8 mouse cellular contexts compared by ENCODE assay signal in the genomic region with DNA sequence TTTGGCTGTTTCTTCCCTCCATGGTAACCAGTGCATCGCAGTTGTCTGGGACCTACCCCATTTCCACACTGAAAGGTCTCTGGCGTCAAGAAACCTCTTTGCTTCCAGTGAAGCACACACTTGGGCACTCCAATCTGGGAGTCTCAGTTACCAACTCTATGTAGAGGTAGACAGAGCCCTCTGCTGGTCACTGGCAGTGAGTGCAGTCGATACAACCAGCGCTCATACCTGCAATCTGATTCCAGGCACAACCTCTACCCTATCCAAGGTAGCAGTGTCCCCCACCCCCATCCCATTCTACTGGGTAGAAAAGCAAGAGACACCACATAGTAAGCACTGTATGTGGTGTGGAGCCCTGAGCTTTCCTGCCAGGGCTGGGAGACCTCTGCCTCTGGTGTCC. TPM values are rescaled to one million over a fixed set of nuclear protein-coding genes. Genes with fewer than 3 reads are reported as not detected.
A peak's percentile ranks its signal among the peaks of the same experiment; 100 is the strongest.
DNase-seq lines count a peak whose midpoint lies in the region; ATAC-seq lines count a peak whose summit lies in the region.
"Had no signal": no experiment of that assay in that cellular context is flagged by ENCODE, and none has a peak within 500 bp of the region (broad histone marks: within the 10 kb centered on the region; RNA-seq: fewer than 3 reads in every experiment).

No protein-coding gene starts in this region.

- no peak overlapping the region for H3K9ac ChIP-seq in forebrain, embryonic 14.5 days (ENCODE audit: low read length)
- H3K9ac ChIP-seq in hindbrain, embryonic 13.5 days: no peak overlapping the region
- H3K9ac ChIP-seq: limb, embryonic 15.5 days had no signal

- H3K4me1 ChIP-seq in forebrain, embryonic 14.5 days (ENCODE audit: control insufficient read depth, insufficient read depth, low read length): peaks cover 9% of the 10 kb centered on the region
- H3K4me1 ChIP-seq in hindbrain, embryonic 13.5 days (replicated peaks): peaks cover 18% of the 10 kb centered on the region

- WGBS in forebrain, embryonic 14.5 days: 7% methylated on average over 4 of the region's 4 CpGs
- 9% methylated on average over 4 of the region's 4 CpGs for WGBS in hindbrain, embryonic 13.5 days

- H3K36me3 ChIP-seq in forebrain, embryonic 14.5 days (ENCODE audit: control insufficient read depth, insufficient read depth, low read length): no peaks in the 10 kb centered on the region
- no peaks in the 10 kb centered on the region for H3K36me3 ChIP-seq in hindbrain, embryonic 13.5 days
- H3K36me3 ChIP-seq: limb, embryonic 15.5 days had no signal

- H3K4me3 ChIP-seq in forebrain, embryonic 14.5 days (ENCODE audit: low read depth, low read length): no peak overlapping the region
- no peak overlapping the region for H3K4me3 ChIP-seq in hindbrain, embryonic 13.5 days
- H3K4me3 ChIP-seq: limb, embryonic 15.5 days had no signal

- DNase-seq in NIH3T3 (ENCODE audit: low read depth): peak; percentile 80
- DNase-seq in c-Kit-positive CD71-positive TER-119-negative erythroid progenitor cells, embryonic 14.5 days (ENCODE audit: low read depth): peak; percentile 43
- peak; percentile 90 for DNase-seq in forebrain, embryonic 14.5 days (ENCODE audit: low spot score)
- peak; percentile 44 to 65 for DNase-seq in layer of hippocampus, postnatal 25 days (ENCODE audit: extremely low spot score in 1 of 2, low spot score in 1 of 2)
- DNase-seq in lung, postnatal 14 days: peak; percentile 76
- peak; percentile 61 for DNase-seq in right cerebral cortex, adult 18-20 months

- H3K4me2 ChIP-seq in forebrain, embryonic 14.5 days (ENCODE audit: low read length): no peak overlapping the region
- H3K4me2 ChIP-seq in hindbrain, embryonic 13.5 days: no peak overlapping the region
- H3K4me2 ChIP-seq: limb, embryonic 15.5 days had no signal

- no peak overlapping the region for H3K27ac ChIP-seq in forebrain, embryonic 14.5 days (ENCODE audit: low read depth, low read length)
- no peak overlapping the region for H3K27ac ChIP-seq in hindbrain, embryonic 13.5 days
- H3K27ac ChIP-seq: limb, embryonic 15.5 days had no signal

- no peaks in the 10 kb centered on the region for H3K9me3 ChIP-seq in forebrain, embryonic 14.5 days (replicated peaks; ENCODE audit: control insufficient read depth, low read length)
- H3K9me3 ChIP-seq in hindbrain, embryonic 13.5 days: no peaks in the 10 kb centered on the region
- H3K9me3 ChIP-seq: limb, embryonic 15.5 days had no signal

- ATAC-seq in forebrain, embryonic 14.5 days: peak; percentile 71
- ATAC-seq in hindbrain, embryonic 13.5 days (ENCODE audit: low FRiP score): 0 out of 2 replicates have a peak, but pooled peaks have one; percentile 25

- no peaks in the 10 kb centered on the region for H3K27me3 ChIP-seq in forebrain, embryonic 14.5 days (replicated peaks; ENCODE audit: control insufficient read depth, insufficient read depth, low read length)
- 0 out of 2 replicates have a peak, but pooled peaks cover 11% of the 10 kb centered on the region for H3K27me3 ChIP-seq in hindbrain, embryonic 13.5 days

RNA-seq across cellular contexts. Expression of a gene that starts 3.7 kb away (rescaled TPM):
- polyA plus RNA-seq in forebrain, embryonic 14.5 days (2014; fragmentation: Nextera tagmentation; extraction: Ambion mirVana): 0.27 and 0.39 TPM in 2 replicates
- 0.19 and 0.22 TPM in 2 replicates for polyA plus RNA-seq in hindbrain, embryonic 13.5 days (2015; fragmentation: Nextera tagmentation; extraction: Ambion mirVana)
- total RNA-seq in layer of hippocampus, postnatal 25 days (2021): 1 to 10 TPM; 1.1 to 1.8 TPM

RNA-seq across cellular contexts. Expression of a gene that starts 52.7 kb away (rescaled TPM):
- polyA plus RNA-seq in forebrain, embryonic 14.5 days (2014; fragmentation: Nextera tagmentation; extraction: Ambion mirVana): 16.4 and 20.4 TPM in 2 replicates
- 17.7 and 24.5 TPM in 2 replicates for polyA plus RNA-seq in hindbrain, embryonic 13.5 days (2015; fragmentation: Nextera tagmentation; extraction: Ambion mirVana)
- 10 to 100 TPM; 14.4 to 17.3 TPM for total RNA-seq in layer of hippocampus, postnatal 25 days (2021)

RNA-seq across cellular contexts. Expression of a gene that starts 53.0 kb away (rescaled TPM):
- 81.5 and 93.3 TPM in 2 replicates for polyA plus RNA-seq in forebrain, embryonic 14.5 days (2014; fragmentation: Nextera tagmentation; extraction: Ambion mirVana)
- 72.1 and 80.2 TPM in 2 replicates for polyA plus RNA-seq in hindbrain, embryonic 13.5 days (2015; fragmentation: Nextera tagmentation; extraction: Ambion mirVana)
- total RNA-seq in layer of hippocampus, postnatal 25 days (2021): 10 to 100 TPM; 31.8 to 35.0 TPM
